Mouse (Mus musculus): ENCODE measurements around the gene Zfand3. TPM values are rescaled to one million over a fixed set of nuclear protein-coding genes. Genes with fewer than 3 reads are reported as not detected.

Zfand3 gene
- polyA plus RNA-seq, 1 experiment from 2014 or later, result 49.1 TPM

DNA sequence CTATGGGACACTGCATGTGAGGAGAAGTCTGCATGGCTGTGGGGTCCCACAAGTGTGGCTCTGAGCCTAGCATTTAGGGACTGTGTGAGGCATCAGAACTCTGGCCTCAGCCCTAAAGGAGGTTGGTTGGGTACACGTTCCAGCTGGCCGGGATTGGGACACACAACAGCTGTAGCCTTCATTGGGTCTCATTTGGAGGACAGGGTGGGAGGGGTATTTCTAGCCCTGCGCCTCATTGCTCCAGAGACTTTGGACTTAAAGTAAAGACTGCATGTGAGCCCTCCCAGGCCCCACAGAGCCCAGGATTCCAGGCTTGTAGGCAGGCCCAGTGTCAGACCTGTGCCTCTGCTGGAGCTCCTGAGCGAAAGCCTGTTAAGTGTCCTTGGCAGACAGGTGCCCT lies 225.9 kb downstream of the Zfand3 start:
- Histone ChIP-seq H3K27me3 (ENCODE audit: control insufficient read depth, insufficient read depth, low read length) (no peaks in the 10 kb centered on the region), H3K4me3 (ENCODE audit: low read length) (no peak overlapping the region), H3K9me3 (ENCODE audit: control insufficient read depth, low read length) (no peaks in the 10 kb centered on the region), H3K9ac (ENCODE audit: low read depth, low read length) (no peak overlapping the region), H3K27ac (ENCODE audit: low read depth, low read length) (no peak overlapping the region), H3K4me2 (replicated peaks; ENCODE audit: low read depth, low read length) (no peak overlapping the region), H3K36me3 (ENCODE audit: control insufficient read depth, insufficient read depth, low read length) (no peaks in the 10 kb centered on the region), H3K4me1 (ENCODE audit: control insufficient read depth, insufficient read depth, low read length) (peaks cover 11% of the 10 kb centered on the region; the same call in 1 of the 2 replicates)
- 74% methylated on average over 4 of the region's 4 CpGs for WGBS
- ATAC-seq (ENCODE audit: low FRiP score, low TSS enrichment), result peak; percentile 66

DNA sequence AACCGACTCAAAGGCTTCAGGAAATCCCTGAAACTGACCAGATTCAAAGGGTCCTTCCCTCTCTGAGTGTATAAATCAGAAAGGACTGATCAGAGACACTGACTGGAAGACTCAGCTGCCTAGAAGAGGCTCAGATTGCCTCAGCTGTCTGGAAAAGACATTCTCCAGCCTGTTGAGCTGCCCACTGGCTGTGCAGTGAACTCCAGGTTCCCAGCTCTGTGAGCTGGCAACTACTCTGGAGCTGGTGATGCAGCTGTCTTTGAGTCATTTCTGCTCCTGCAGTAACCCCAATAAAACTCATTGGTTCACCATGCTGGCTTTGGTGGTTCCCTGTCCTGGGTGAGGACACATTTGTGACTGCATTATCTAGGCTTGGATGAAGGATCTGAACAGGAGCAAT lies 226.9 kb downstream of the Zfand3 start:
- Histone ChIP-seq H3K27me3 (ENCODE audit: control insufficient read depth, insufficient read depth, low read length) (no peaks in the 10 kb centered on the region), H3K9me3 (ENCODE audit: control insufficient read depth, low read length) (no peaks in the 10 kb centered on the region), H3K9ac (ENCODE audit: low read depth, low read length) (no peak overlapping the region), H3K27ac (ENCODE audit: low read depth, low read length) (no peak overlapping the region), H3K4me2 (replicated peaks; ENCODE audit: low read depth, low read length) (no peak overlapping the region), H3K4me1 (ENCODE audit: control insufficient read depth, insufficient read depth, low read length) (peaks cover 11% of the 10 kb centered on the region; the same call in 1 of the 2 replicates), H3K4me3 (ENCODE audit: low read length) (no peak overlapping the region), H3K36me3 (ENCODE audit: control insufficient read depth, insufficient read depth, low read length) (no peaks in the 10 kb centered on the region)
- WGBS, result 82% methylated on average over 1 of the region's 1 CpGs
- ATAC-seq (ENCODE audit: low FRiP score, low TSS enrichment), result no peak

DNA sequence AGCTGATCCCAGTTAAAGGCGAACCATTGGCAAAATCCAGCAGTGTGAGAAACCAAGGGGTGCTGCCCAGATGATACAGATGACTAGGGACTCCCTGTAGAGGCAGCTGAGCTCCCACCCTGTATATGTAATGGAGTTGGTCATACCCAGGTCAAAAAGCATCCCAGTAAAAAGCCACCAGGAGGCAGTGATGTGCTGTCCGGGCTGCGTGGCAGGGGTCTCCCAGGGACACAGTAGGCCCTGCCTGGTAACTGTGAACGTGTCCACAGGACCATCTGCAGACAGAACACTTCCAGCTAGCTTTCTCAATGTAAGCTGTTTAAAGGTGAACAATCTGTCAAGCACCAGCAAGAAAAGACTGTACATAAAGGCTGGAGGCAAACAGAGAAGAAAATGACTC lies 228.2 kb downstream of the Zfand3 start:
- H3K4me1 ChIP-seq (ENCODE audit: control insufficient read depth, insufficient read depth, low read length), result peaks cover 11% of the 10 kb centered on the region; the same call in 1 of the 2 replicates
- no peak for ATAC-seq (ENCODE audit: low FRiP score, low TSS enrichment)
- H3K4me2 ChIP-seq (replicated peaks; ENCODE audit: low read depth, low read length), result no peak overlapping the region
- no peaks in the 10 kb centered on the region for H3K27me3 ChIP-seq (ENCODE audit: control insufficient read depth, insufficient read depth, low read length)
- H3K9me3 ChIP-seq (ENCODE audit: control insufficient read depth, low read length), result no peaks in the 10 kb centered on the region
- H3K4me3 ChIP-seq (ENCODE audit: low read length), result no peak overlapping the region
- no peak overlapping the region for H3K27ac ChIP-seq (ENCODE audit: low read depth, low read length)
- H3K9ac ChIP-seq (ENCODE audit: low read depth, low read length), result no peak overlapping the region
- H3K36me3 ChIP-seq (ENCODE audit: control insufficient read depth, insufficient read depth, low read length), result no peaks in the 10 kb centered on the region
- WGBS, result 62% methylated on average over 4 of the region's 4 CpGs

DNA sequence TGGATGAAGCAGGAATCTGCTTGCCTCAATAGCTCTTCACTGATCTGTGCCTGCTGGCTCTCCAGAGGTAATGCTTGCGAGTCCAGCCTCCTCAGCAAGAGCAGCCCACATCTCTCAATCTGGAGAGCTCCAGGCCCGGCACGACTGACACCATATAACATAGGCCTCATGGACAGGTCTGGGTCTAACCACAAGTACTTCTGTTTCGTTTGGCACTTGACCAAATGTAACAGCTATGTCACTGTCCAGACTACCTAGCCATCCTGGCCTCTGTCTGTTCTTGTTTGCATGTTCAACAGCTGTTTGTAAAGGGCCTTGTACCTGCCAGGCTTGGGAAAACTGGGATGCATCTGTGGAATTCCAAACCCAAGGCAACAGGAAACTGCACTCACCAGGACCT lies 230.8 kb downstream of the Zfand3 start:
- H3K4me1 ChIP-seq (ENCODE audit: control insufficient read depth, insufficient read depth, low read length), result peaks cover 11% of the 10 kb centered on the region; the same call in 1 of the 2 replicates
- H3K27me3 ChIP-seq (ENCODE audit: control insufficient read depth, insufficient read depth, low read length), result no peaks in the 10 kb centered on the region
- no peak overlapping the region for H3K4me2 ChIP-seq (replicated peaks; ENCODE audit: low read depth, low read length)
- no peaks in the 10 kb centered on the region for H3K36me3 ChIP-seq (ENCODE audit: control insufficient read depth, insufficient read depth, low read length)
- H3K9me3 ChIP-seq (ENCODE audit: control insufficient read depth, low read length), result no peaks in the 10 kb centered on the region
- H3K9ac ChIP-seq (ENCODE audit: low read depth, low read length), result no peak overlapping the region
- H3K4me3 ChIP-seq (ENCODE audit: low read length), result no peak overlapping the region
- ATAC-seq (ENCODE audit: low FRiP score, low TSS enrichment), result no peak
- 38% methylated on average over 4 of the region's 4 CpGs for WGBS
- no peak overlapping the region for H3K27ac ChIP-seq (ENCODE audit: low read depth, low read length)

DNA sequence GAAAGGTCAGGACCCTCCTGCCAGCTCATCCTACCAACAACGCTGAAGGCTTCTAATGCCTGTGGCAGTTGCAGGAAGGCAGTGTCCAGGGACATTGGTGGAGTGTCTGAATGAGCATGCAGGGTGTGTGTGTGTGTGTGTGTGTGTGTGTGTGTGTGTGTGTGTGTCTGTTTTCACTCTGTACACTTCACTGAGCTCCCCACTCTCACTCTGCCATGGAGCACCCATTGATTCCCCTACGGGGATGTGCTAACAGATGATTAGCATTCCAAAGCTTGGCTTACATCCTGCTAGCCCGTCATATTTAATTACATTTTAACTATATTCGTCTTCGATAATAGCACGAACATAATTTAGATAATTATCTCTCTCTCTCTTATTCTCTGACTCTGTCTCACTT lies 232.1 kb downstream of the Zfand3 start:
- H3K4me1 ChIP-seq (ENCODE audit: control insufficient read depth, insufficient read depth, low read length), result 0 out of 2 replicates have a peak, but pooled peaks cover 3% of the 10 kb centered on the region
- no peaks in the 10 kb centered on the region for H3K36me3 ChIP-seq (ENCODE audit: control insufficient read depth, insufficient read depth, low read length)
- H3K9ac ChIP-seq (ENCODE audit: low read depth, low read length), result no peak overlapping the region
- WGBS, result 58% methylated on average over 6 of the region's 6 CpGs
- no peaks in the 10 kb centered on the region for H3K27me3 ChIP-seq (ENCODE audit: control insufficient read depth, insufficient read depth, low read length)
- H3K9me3 ChIP-seq (ENCODE audit: control insufficient read depth, low read length), result no peaks in the 10 kb centered on the region
- H3K27ac ChIP-seq (ENCODE audit: low read depth, low read length), result no peak overlapping the region
- H3K4me3 ChIP-seq (ENCODE audit: low read length), result no peak overlapping the region
- ATAC-seq (ENCODE audit: low FRiP score, low TSS enrichment), result no peak
- no peak overlapping the region for H3K4me2 ChIP-seq (replicated peaks; ENCODE audit: low read depth, low read length)

DNA sequence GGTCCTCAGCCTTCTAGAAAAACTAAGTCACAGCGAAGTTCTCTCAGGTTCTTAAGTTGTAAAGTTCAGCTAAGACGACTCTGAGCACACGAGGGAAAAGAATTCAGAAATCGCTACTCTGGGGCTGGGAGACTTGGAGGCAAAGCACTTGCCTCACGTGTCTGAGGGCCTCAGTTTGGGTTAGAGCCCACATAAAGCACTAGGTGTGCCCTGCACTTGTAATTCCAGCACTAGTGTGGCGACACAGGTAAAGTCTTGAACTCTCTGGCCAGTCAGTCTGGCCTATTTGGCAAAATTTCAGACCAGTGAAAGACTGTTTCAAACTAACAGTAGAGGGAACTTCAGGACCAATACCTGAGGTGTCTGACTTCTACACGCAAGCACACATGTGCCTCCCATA lies 233.1 kb downstream of the Zfand3 start:
- Histone ChIP-seq H3K9me3 (ENCODE audit: control insufficient read depth, low read length) (no peaks in the 10 kb centered on the region), H3K27me3 (ENCODE audit: control insufficient read depth, insufficient read depth, low read length) (no peaks in the 10 kb centered on the region), H3K36me3 (ENCODE audit: control insufficient read depth, insufficient read depth, low read length) (no peaks in the 10 kb centered on the region), H3K4me2 (replicated peaks; ENCODE audit: low read depth, low read length) (no peak overlapping the region), H3K4me3 (ENCODE audit: low read length) (no peak overlapping the region), H3K4me1 (ENCODE audit: control insufficient read depth, insufficient read depth, low read length) (0 out of 2 replicates have a peak, but pooled peaks cover 3% of the 10 kb centered on the region), H3K9ac (ENCODE audit: low read depth, low read length) (no peak overlapping the region), H3K27ac (ENCODE audit: low read depth, low read length) (no peak overlapping the region)
- 81% methylated on average over 7 of the region's 7 CpGs for WGBS
- no peak for ATAC-seq (ENCODE audit: low FRiP score, low TSS enrichment)

DNA sequence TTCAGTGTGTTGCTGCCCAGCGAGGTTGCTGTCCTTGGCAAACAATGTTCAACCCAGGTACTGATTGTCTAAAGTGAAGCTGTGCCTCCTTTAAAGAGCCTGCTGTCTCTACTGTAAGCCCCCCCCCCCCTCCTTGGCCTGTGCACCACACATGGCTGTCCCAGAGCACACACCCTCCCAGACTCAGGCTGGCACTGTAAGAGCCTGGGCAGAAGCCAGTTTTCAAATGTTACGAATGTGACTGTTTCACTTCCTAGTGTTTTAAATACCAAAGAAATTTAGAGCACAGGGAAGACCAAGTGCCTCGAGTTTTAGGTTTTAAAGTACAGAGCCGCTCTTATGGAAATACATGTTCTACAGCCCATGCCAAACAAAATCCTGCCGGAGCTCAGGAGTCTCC lies 234.9 kb downstream of the Zfand3 start:
- no peaks in the 10 kb centered on the region for H3K27me3 ChIP-seq (ENCODE audit: control insufficient read depth, insufficient read depth, low read length)
- H3K4me2 ChIP-seq (replicated peaks; ENCODE audit: low read depth, low read length), result no peak overlapping the region
- 82% methylated on average over 5 of the region's 5 CpGs for WGBS
- H3K4me1 ChIP-seq (ENCODE audit: control insufficient read depth, insufficient read depth, low read length), result peaks cover 12% of the 10 kb centered on the region; the same call in 1 of the 2 replicates
- H3K9ac ChIP-seq (ENCODE audit: low read depth, low read length), result no peak overlapping the region
- H3K9me3 ChIP-seq (ENCODE audit: control insufficient read depth, low read length), result no peaks in the 10 kb centered on the region
- no peak overlapping the region for H3K27ac ChIP-seq (ENCODE audit: low read depth, low read length)
- no peaks in the 10 kb centered on the region for H3K36me3 ChIP-seq (ENCODE audit: control insufficient read depth, insufficient read depth, low read length)
- no peak overlapping the region for H3K4me3 ChIP-seq (ENCODE audit: low read length)
- ATAC-seq (ENCODE audit: low FRiP score, low TSS enrichment), result no peak

DNA sequence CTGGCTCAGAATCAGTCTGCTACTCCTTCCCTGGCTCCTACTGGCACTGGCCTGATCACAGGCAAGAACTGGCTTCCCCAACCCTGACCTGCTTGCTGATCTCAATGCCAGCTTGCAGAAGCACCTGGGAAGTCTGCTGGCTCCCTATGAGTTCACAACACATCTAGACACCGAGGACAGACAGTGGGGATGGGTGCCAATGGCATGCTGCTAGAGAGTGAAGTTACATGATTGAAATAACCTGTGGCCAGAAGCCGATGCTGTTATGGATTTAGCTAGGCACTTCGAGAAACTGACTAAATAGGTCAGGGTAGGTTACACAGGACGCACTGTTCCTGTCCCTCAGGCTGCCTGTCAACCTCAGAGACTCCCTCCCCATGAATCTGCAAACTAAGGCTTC lies 236.1 kb downstream of the Zfand3 start:
- Histone ChIP-seq H3K4me1 (ENCODE audit: control insufficient read depth, insufficient read depth, low read length) (peaks cover 20% of the 10 kb centered on the region; the same call in 1 of the 2 replicates), H3K9ac (ENCODE audit: low read depth, low read length) (no peak overlapping the region), H3K9me3 (ENCODE audit: control insufficient read depth, low read length) (no peaks in the 10 kb centered on the region), H3K4me3 (ENCODE audit: low read length) (no peak overlapping the region), H3K36me3 (ENCODE audit: control insufficient read depth, insufficient read depth, low read length) (no peaks in the 10 kb centered on the region), H3K4me2 (replicated peaks; ENCODE audit: low read depth, low read length) (no peak overlapping the region), H3K27me3 (ENCODE audit: control insufficient read depth, insufficient read depth, low read length) (no peaks in the 10 kb centered on the region), H3K27ac (ENCODE audit: low read depth, low read length) (no peak overlapping the region)
- ATAC-seq (ENCODE audit: low FRiP score, low TSS enrichment), result no peak
- WGBS, result 76% methylated on average over 4 of the region's 4 CpGs

DNA sequence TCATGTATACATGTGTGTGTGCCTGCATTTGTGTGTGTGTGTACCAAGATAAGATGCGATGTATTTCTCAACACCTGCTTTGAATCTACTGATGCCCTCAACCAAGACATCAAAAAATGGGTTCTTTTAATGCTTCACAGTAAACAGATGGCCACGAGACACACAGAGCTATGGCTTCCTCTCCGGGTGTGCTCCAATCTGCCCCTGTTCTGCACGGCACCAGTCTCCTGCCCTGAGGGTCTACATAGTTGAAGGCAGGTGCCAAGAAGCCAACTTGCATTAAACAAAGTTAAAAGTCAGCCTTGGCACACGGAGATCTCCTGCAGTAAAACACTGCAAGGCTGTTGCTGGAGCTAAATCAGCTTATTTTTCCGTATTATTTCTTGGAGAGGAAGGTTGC lies 236.5 kb downstream of the Zfand3 start:
- Histone ChIP-seq H3K36me3 (ENCODE audit: control insufficient read depth, insufficient read depth, low read length) (no peaks in the 10 kb centered on the region), H3K4me3 (ENCODE audit: low read length) (no peak overlapping the region), H3K4me1 (ENCODE audit: control insufficient read depth, insufficient read depth, low read length) (peaks cover 24% of the 10 kb centered on the region; the same call in 1 of the 2 replicates), H3K4me2 (replicated peaks; ENCODE audit: low read depth, low read length) (no peak overlapping the region), H3K9me3 (ENCODE audit: control insufficient read depth, low read length) (no peaks in the 10 kb centered on the region), H3K27me3 (ENCODE audit: control insufficient read depth, insufficient read depth, low read length) (no peaks in the 10 kb centered on the region), H3K27ac (ENCODE audit: low read depth, low read length) (no peak overlapping the region), H3K9ac (ENCODE audit: low read depth, low read length) (no peak overlapping the region)
- WGBS, result 76% methylated on average over 6 of the region's 6 CpGs
- ATAC-seq (ENCODE audit: low FRiP score, low TSS enrichment), result no peak
